In the genomic region with DNA sequence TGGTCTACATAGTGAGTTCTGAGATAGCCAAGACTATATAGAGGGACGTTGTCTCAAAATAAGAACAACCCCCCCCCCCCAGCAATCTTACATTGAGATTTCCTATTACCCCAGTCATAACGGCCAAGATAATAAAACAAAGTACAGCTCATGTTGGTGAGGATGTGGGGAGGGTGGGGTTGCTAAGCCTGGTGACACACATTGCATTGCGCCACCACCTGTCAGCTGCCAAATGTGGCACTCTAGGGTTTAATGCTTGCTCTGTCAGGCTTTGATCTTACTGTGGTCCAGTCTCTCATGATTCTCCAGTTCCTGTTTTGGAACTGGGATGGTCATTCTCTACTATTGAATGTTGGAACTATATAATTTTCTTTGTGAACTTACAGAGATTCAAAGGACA, we compare ENCODE assay signal across 15 mouse cellular contexts. TPM values are rescaled to one million over a fixed set of nuclear protein-coding genes. Genes with fewer than 3 reads are reported as not detected.
DNase-seq lines count a peak whose midpoint lies in the region; ATAC-seq and TF ChIP-seq lines count a peak whose summit lies in the region.
"Had no signal": no experiment of that assay in that cellular context is flagged by ENCODE, and none has a peak within 500 bp of the region (broad histone marks: within the 10 kb centered on the region; RNA-seq: fewer than 3 reads in every experiment).

No protein-coding gene starts in this region.

- no peaks in the 10 kb centered on the region for H3K27me3 ChIP-seq in C2C12 (ENCODE audit: control insufficient read depth, insufficient read depth, insufficient read length)
- H3K27me3 ChIP-seq in midbrain, embryonic 10.5 days (ENCODE audit: low read depth, poor library complexity, severe bottlenecking) = no peaks in the 10 kb centered on the region
- no peaks in the 10 kb centered on the region for H3K27me3 ChIP-seq in heart, embryonic 10.5 days (ENCODE audit: insufficient read depth, poor library complexity, severe bottlenecking)
- H3K27me3 ChIP-seq: embryonic facial prominence, embryonic 13.5 days had no signal

- H3ac ChIP-seq in C2C12 (ENCODE audit: control insufficient read depth, insufficient read length, low read depth) = no peak overlapping the region

- no peak overlapping the region for H3K4me3 ChIP-seq in C2C12 (ENCODE audit: insufficient read depth, poor library complexity, severe bottlenecking)
- H3K4me3 ChIP-seq in midbrain, embryonic 10.5 days = no peak overlapping the region
- H3K4me3 ChIP-seq in heart, embryonic 10.5 days = no peak overlapping the region
- H3K4me3 ChIP-seq: embryonic facial prominence, embryonic 13.5 days; left cerebral cortex, adult 2 months had no signal

- H3K36me3 ChIP-seq in C2C12 (ENCODE audit: control insufficient read depth, insufficient read depth) = no peaks in the 10 kb centered on the region
- no peaks in the 10 kb centered on the region for H3K36me3 ChIP-seq in midbrain, embryonic 10.5 days
- H3K36me3 ChIP-seq in heart, embryonic 10.5 days = no peaks in the 10 kb centered on the region
- H3K36me3 ChIP-seq: embryonic facial prominence, embryonic 13.5 days had no signal

- 85% methylated on average over 3 of the region's 3 CpGs for WGBS in midbrain, embryonic 10.5 days
- 70% methylated on average over 3 of the region's 3 CpGs for WGBS in heart, embryonic 10.5 days

- peak; percentile 30 for TF ChIP-seq CTCF in C2C12 (IDR thresholded peaks at IDR 0.05; ENCODE audit: control insufficient read depth, insufficient read depth, insufficient read length)

- H3K79me3 ChIP-seq in C2C12 (ENCODE audit: low read depth) = no peaks in the 10 kb centered on the region

- peak; percentile 67 for DNase-seq in 3134 (ENCODE audit: extremely low read depth, insufficient read length, low spot score)
- peak; percentile 55 for DNase-seq in induced T-regulatory cell, adult 2 months (ENCODE audit: low read depth)
- DNase-seq in midbrain, embryonic 10.5 days (ENCODE audit: low spot score) = no peak
- DNase-seq in heart, embryonic 10.5 days (ENCODE audit: low spot score) = no peak
- DNase-seq in spleen, postnatal 4 days (ENCODE audit: low spot score in 2 of 2) = no peak
- no peak for DNase-seq in heart, postnatal 36 days
- DNase-seq: cerebellum, adult 11-12 months; forebrain, postnatal 0 days; kidney, adult 9 months; retina, postnatal 1 day had no signal

- H3K9me3 ChIP-seq in midbrain, embryonic 10.5 days (replicated peaks) = no peaks in the 10 kb centered on the region
- no peaks in the 10 kb centered on the region for H3K9me3 ChIP-seq in heart, embryonic 10.5 days
- H3K9me3 ChIP-seq: embryonic facial prominence, embryonic 13.5 days had no signal

- H3K4me1 ChIP-seq in midbrain, embryonic 10.5 days = peaks cover 2% of the 10 kb centered on the region
- H3K4me1 ChIP-seq in heart, embryonic 10.5 days = no peaks in the 10 kb centered on the region
- H3K4me1 ChIP-seq: embryonic facial prominence, embryonic 13.5 days had no signal

- no peak overlapping the region for H3K27ac ChIP-seq in midbrain, embryonic 10.5 days (replicated peaks)
- H3K27ac ChIP-seq in heart, embryonic 10.5 days = no peak overlapping the region
- H3K27ac ChIP-seq: embryonic facial prominence, embryonic 13.5 days; left cerebral cortex, adult 2 months; liver, embryonic 14.5 days had no signal

- intact Hi-C loops in heart, postnatal 36 days (cut with DNase I) = no loop called here

- H3K79me2 ChIP-seq in C2C12 (ENCODE audit: control insufficient read depth, insufficient read depth) = no peaks in the 10 kb centered on the region

- peak; percentile 100 for ATAC-seq in megakaryocyte, adult 5-6 weeks (ENCODE audit: poor library complexity, severe bottlenecking)
- ATAC-seq: forebrain, postnatal 0 days had no signal

TF ChIP-seq in C2C12, 6 proteins besides CTCF, POLR2A, EP300 and RAD21:
- TF ChIP-seq FOSL1 (IDR thresholded peaks at IDR 0.05; ENCODE audit: insufficient read depth, low read length, poor library complexity, severe bottlenecking) = no peak
- no peak for TF ChIP-seq MYOG (IDR thresholded peaks at IDR 0.05; ENCODE audit: control insufficient read depth, extremely low read depth, insufficient read length)
- peak; percentile 97 for TF ChIP-seq CEBPB (IDR thresholded peaks at IDR 0.05; ENCODE audit: low read depth)
- TF ChIP-seq MYOD1 (IDR thresholded peaks at IDR 0.05; ENCODE audit: control insufficient read depth, insufficient read length, low read depth) = peak; percentile 78
- peak; percentile 76 for TF ChIP-seq MAX (IDR thresholded peaks at IDR 0.05)
- no peak for TF ChIP-seq USF1 (IDR thresholded peaks at IDR 0.05; ENCODE audit: low read depth)
TF ChIP-seq in C2C12: peak in this region for 3.

RNA-seq across cellular contexts. Expression of a gene that starts 43.8 kb away (rescaled TPM):
- polyA plus RNA-seq in C2C12 (2012; fragmentation: generic; extraction: Trizol) = 29.1 TPM
- total RNA-seq in megakaryocyte, adult 5-6 weeks (2015) = 44.3 and 52.5 TPM in 2 replicates
- total RNA-seq in megakaryocyte, adult 5-6 weeks (2017) = 18.4 and 18.8 TPM in 2 replicates
- polyA plus RNA-seq in midbrain, embryonic 10.5 days (2016; fragmentation: Nextera tagmentation; extraction: Ambion mirVana) = 40.3 and 47.6 TPM in 2 replicates
- polyA plus RNA-seq in heart, embryonic 10.5 days (2016; fragmentation: Nextera tagmentation; extraction: Ambion mirVana) = 39.4 TPM in 2 replicates
- total RNA-seq in heart, postnatal 36 days (2021) = 10 to 100 TPM; 23.6 to 26.1 TPM

RNA-seq across cellular contexts. Expression of a gene that starts 49.3 kb away (rescaled TPM):
- polyA plus RNA-seq in C2C12 (2012; fragmentation: generic; extraction: Trizol) = 228 TPM
- 619 and 646 TPM in 2 replicates for total RNA-seq in megakaryocyte, adult 5-6 weeks (2015)
- total RNA-seq in megakaryocyte, adult 5-6 weeks (2017) = 482 and 494 TPM in 2 replicates
- 383 and 428 TPM in 2 replicates for polyA plus RNA-seq in midbrain, embryonic 10.5 days (2016; fragmentation: Nextera tagmentation; extraction: Ambion mirVana)
- polyA plus RNA-seq in heart, embryonic 10.5 days (2016; fragmentation: Nextera tagmentation; extraction: Ambion mirVana) = 217 and 273 TPM in 2 replicates
- 10 to 100 TPM; 35.1 to 43.6 TPM for total RNA-seq in heart, postnatal 36 days (2021)

RNA-seq across cellular contexts. Expression of a gene that starts 58.9 kb away (rescaled TPM):
- polyA plus RNA-seq in C2C12 (2012; fragmentation: generic; extraction: Trizol) = 12.0 TPM
- total RNA-seq in megakaryocyte, adult 5-6 weeks (2015) = 9.5 and 11.4 TPM in 2 replicates
- total RNA-seq in megakaryocyte, adult 5-6 weeks (2017) = 10.7 and 14.6 TPM in 2 replicates
- polyA plus RNA-seq in midbrain, embryonic 10.5 days (2016; fragmentation: Nextera tagmentation; extraction: Ambion mirVana) = 8.8 and 9.0 TPM in 2 replicates
- 8.7 and 10.3 TPM in 2 replicates for polyA plus RNA-seq in heart, embryonic 10.5 days (2016; fragmentation: Nextera tagmentation; extraction: Ambion mirVana)
- total RNA-seq in heart, postnatal 36 days (2021) = 10 to 100 TPM; 13.0 to 14.1 TPM

RNA-seq across cellular contexts. Expression of a gene that starts 59.2 kb away (rescaled TPM):
- polyA plus RNA-seq in C2C12 (2012; fragmentation: generic; extraction: Trizol) = 13.4 TPM
- total RNA-seq in megakaryocyte, adult 5-6 weeks (2015) = 17.9 and 32.0 TPM in 2 replicates
- 24.4 and 26.3 TPM in 2 replicates for total RNA-seq in megakaryocyte, adult 5-6 weeks (2017)
- polyA plus RNA-seq in midbrain, embryonic 10.5 days (2016; fragmentation: Nextera tagmentation; extraction: Ambion mirVana) = 21.4 and 22.7 TPM in 2 replicates
- 20.0 and 20.4 TPM in 2 replicates for polyA plus RNA-seq in heart, embryonic 10.5 days (2016; fragmentation: Nextera tagmentation; extraction: Ambion mirVana)
- 10 to 100 TPM; 80.8 to 84.3 TPM for total RNA-seq in heart, postnatal 36 days (2021)

Comparison
In these comparisons a context has a peak if more than half of its experiments do, and no peak if none do; other contexts are left out.
1. DNase-seq: peak in 3134 (single experiment) and induced T-regulatory cell, adult 2 months (single experiment); none in midbrain, embryonic 10.5 days (single experiment), heart, embryonic 10.5 days (single experiment), spleen, postnatal 4 days (0 of 2) and heart, postnatal 36 days (0 of 2).